Mouse (Mus musculus) forebrain, postnatal 0 days (tissue): Measurements from ENCODE around the gene Serpina10. TPM values are rescaled to one million over a fixed set of nuclear protein-coding genes. Genes with fewer than 3 reads are reported as not detected.
"Not testable (repeated sequence)": the region's sequence is repeated elsewhere in the genome, so short reads cannot be mapped to it uniquely, and the experiment has no call there.

ENCODE experiments used
- ATAC-seq: fragments of 200-750 bp; cut with Nextera tagmentation; 2 replicates; pipeline ENCODE4 v1.8.0; 2017; ENCODE audit warnings: mild to moderate bottlenecking, moderate library complexity
- DNase-seq: peaks from one replicate; pipeline ENCODE4 v3.0.0-alpha.2; 2015
- H3K27ac ChIP-seq: fragments of 300-500 bp; sonication (generic); 2 replicates; pipeline ENCODE4 v1.5.1; 2014; ENCODE audit warnings: low read depth, mild to moderate bottlenecking, antibody characterized with exemption, low read length, moderate library complexity, mixed read lengths
- H3K27me3 ChIP-seq: fragments of 300-500 bp; sonication (generic); 2 replicates; pipeline ENCODE4 v1.6.1; 2014; ENCODE audit warnings: mild to moderate bottlenecking, low read length, mixed read lengths; ENCODE audit not compliant: insufficient read depth
- H3K36me3 ChIP-seq: fragments of 300-500 bp; sonication (generic); 2 replicates; pipeline ENCODE4 v1.6.1; 2014; ENCODE audit warnings: mild to moderate bottlenecking, moderate library complexity; ENCODE audit not compliant: insufficient read depth
- H3K4me1 ChIP-seq: fragments of 300-500 bp; sonication (generic); 2 replicates; pipeline ENCODE4 v1.6.1; 2014; ENCODE audit warnings: antibody characterized with exemption; ENCODE audit not compliant: insufficient read depth
- H3K4me2 ChIP-seq: fragments of 300-500 bp; sonication (generic); 2 replicates; pipeline ENCODE4 v1.6.1; 2014; ENCODE audit warnings: low read depth, mild to moderate bottlenecking, moderate library complexity
- H3K4me3 ChIP-seq: fragments of 300-500 bp; sonication (generic); 2 replicates; pipeline ENCODE4 v1.5.1; 2014; ENCODE audit warnings: low read depth, low read length, mixed read lengths
- H3K9ac ChIP-seq: fragments of 300-500 bp; sonication (generic); 2 replicates; pipeline ENCODE4 v1.6.1; 2014; ENCODE audit warnings: mild to moderate bottlenecking
- H3K9me3 ChIP-seq: fragments of 300-500 bp; sonication (generic); 2 replicates; pipeline ENCODE4 v1.6.1; 2016; ENCODE audit warnings: low read length
- CTCF ChIP-seq: sonication (generic); IDR thresholded peaks from 2 replicates; pipeline ENCODE4 v1.5.1; 2016; ENCODE audit warnings: antibody characterized with exemption, control low read depth, low read depth
- WGBS: fragments of 180-500 bp; shearing (Covaris S2); extraction: QIAGEN DNeasy Blood & Tissue Kit; methylation state at CpG from one replicate; pipeline ENCODE4 v1.1.7; 2014; 5-methylcytosine and 5-hydroxymethylcytosine counted together
- polyA plus RNA-seq: library from polyadenylated mRNA; unstranded; fragments of >200 nt; fragmentation: Nextera tagmentation; extraction: Ambion mirVana; gene quantifications from 2 replicates; pipeline ENCODE4 v1.2.1, GENCODE M21; 2015
- total RNA-seq: library from RNA; depleted of rRNA; stranded (reverse); fragments of >200 nt; gene quantifications from 2 replicates; pipeline ENCODE4 v1.2.3, GENCODE M21; 2014

Serpina10 gene
- total and polyA plus RNA-seq, 2 experiments from 2014 or later, result 0.04 TPM; not detected in 1

DNA sequence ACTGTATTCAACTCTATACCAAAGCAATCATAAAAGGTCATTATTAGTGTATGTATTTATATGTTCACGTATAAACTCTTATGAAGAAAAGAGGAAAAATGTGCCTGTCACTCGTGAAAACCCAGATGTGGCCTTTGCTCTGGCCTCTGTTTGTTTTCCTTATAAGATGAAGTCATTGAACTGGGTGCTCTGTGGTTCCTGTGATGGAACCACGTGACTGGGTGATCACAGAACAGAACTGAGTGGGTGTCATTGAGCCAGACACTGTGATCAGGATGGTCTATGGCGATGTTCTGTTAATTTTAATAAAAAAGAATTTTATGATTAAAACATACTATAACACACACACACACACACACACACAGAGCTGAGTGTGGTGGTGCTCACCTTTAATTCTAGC lies 15.5 kb downstream of the Serpina10 start:
- TF ChIP-seq CTCF, result no peak
- no peak overlapping the region for H3K4me3 ChIP-seq
- H3K4me1 ChIP-seq, result no peaks in the 10 kb centered on the region
- H3K4me2 ChIP-seq, result no peak overlapping the region
- no peak overlapping the region for H3K9ac ChIP-seq
- 77% methylated on average over 4 of the region's 4 CpGs for WGBS
- H3K27ac ChIP-seq, result no peak overlapping the region
- DNase-seq, result no peak
- ATAC-seq, result no peak
- H3K36me3 ChIP-seq, result no peaks in the 10 kb centered on the region
- H3K9me3 ChIP-seq, result no peaks in the 10 kb centered on the region
- H3K27me3 ChIP-seq, result no peaks in the 10 kb centered on the region

DNA sequence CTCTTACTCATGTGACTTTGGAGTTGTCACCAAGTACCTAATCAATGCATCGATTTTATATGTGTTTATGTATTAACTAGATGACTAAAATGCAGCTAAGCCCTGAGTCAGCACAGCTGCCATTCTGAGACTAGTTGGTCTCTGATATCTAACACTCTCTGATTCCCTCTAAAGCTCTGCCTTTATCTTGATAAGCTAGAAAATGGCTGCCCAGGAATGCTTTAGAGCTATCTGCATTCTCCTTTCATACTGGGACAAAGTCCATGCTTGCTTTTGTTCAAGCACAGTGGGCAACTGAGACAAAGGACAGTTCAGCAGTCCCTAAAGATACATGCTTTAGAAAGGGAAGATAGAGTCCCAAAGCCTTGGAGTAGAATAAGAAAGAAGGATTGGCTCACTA lies 16.1 kb downstream of the Serpina10 start:
- H3K27me3 ChIP-seq, result no peaks in the 10 kb centered on the region
- H3K36me3 ChIP-seq, result no peaks in the 10 kb centered on the region; the same call in 1 of the 2 replicates
- DNase-seq, result no peak
- no peak overlapping the region for H3K4me2 ChIP-seq
- no peak overlapping the region for H3K27ac ChIP-seq
- 88% methylated on average over 1 of the region's 1 CpGs for WGBS
- TF ChIP-seq CTCF, result no peak
- H3K9ac ChIP-seq, result no peak overlapping the region
- ATAC-seq, result no peak
- H3K4me3 ChIP-seq, result no peak overlapping the region
- H3K9me3 ChIP-seq, result no peaks in the 10 kb centered on the region
- no peaks in the 10 kb centered on the region for H3K4me1 ChIP-seq

DNA sequence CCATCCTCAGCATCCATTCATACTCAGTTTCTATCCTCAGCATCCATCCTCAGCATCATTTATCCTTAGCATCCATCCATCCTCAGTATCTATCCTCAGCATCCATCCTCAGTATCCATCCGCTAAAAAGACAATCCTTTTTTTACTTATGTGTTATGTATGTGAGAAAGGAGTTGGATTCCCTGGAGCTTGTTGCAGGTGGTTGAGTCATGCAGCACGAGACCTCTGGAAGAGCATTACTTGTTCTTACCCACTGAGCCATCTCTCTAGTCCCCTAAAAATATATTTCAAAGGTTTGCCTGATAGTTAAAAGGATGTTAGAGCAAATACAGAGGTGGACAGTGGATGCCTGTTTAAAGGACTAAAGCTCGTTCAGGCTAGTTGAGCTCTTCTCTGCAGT lies 29.4 kb downstream of the Serpina10 start:
- Histone ChIP-seq H3K4me3 (no peak overlapping the region), H3K27me3 (no peaks in the 10 kb centered on the region), H3K9ac (no peak overlapping the region), H3K4me1 (no peaks in the 10 kb centered on the region), H3K4me2 (no peak overlapping the region), H3K27ac (no peak overlapping the region), H3K36me3 (no peaks in the 10 kb centered on the region), H3K9me3 (no peaks in the 10 kb centered on the region)
- DNase-seq (no peak), ATAC-seq (no peak)
- TF ChIP-seq CTCF, result no peak
- 78% methylated on average over 3 of the region's 3 CpGs for WGBS

DNA sequence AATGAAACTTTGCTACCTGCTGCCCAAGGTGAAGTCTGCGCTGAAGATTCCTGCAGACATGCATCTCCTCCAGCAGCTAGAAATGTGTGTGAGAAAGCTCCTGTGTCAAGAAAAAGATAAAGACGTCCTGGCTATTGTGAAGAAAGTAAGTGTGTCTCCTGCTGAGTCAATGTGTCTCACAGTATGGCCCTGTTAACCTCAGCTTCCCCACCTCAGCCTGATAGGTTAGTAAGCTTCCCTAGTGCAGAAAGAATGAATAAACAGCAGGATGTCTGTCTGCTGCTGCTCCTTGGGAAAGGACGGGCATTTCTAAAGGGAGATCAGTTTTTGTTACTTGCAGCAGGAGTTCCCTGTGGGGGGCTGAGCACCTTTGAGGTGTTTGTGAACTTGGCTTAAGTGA lies 30.9 kb downstream of the Serpina10 start:
- no peaks in the 10 kb centered on the region for H3K27me3 ChIP-seq
- no peak for TF ChIP-seq CTCF
- H3K4me1 ChIP-seq, result no peaks in the 10 kb centered on the region
- no peaks in the 10 kb centered on the region for H3K9me3 ChIP-seq
- no peaks in the 10 kb centered on the region for H3K36me3 ChIP-seq
- H3K4me3 ChIP-seq, result no peak overlapping the region
- 25% methylated on average over 3 of the region's 3 CpGs for WGBS
- no peak overlapping the region for H3K4me2 ChIP-seq
- H3K9ac ChIP-seq, result no peak overlapping the region
- no peak overlapping the region for H3K27ac ChIP-seq
- ATAC-seq (no peak), DNase-seq (no peak)

DNA sequence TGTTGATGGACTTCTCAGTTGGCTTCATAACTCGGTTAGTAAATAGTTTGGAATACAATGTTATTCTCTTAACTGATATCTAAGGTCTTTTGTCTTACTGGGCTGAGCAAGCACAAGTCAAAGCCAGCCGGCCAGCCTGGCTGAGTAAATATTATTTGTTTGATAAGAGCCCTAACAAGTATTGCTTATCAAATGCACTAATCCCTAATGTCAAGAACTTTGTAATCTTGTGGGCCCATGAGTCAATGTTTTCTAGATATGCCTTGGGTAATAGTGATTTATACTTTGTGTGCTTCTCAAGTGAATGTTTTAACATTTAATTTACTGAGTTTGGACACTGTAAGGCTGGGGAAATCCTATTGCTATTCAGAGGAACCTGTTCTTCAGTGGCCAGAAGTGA lies 32.8 kb downstream of the Serpina10 start:
- Histone ChIP-seq H3K4me1 (no peaks in the 10 kb centered on the region), H3K9me3 (no peaks in the 10 kb centered on the region), H3K4me2 (no peak overlapping the region), H3K36me3 (peaks cover under 1% of the 10 kb centered on the region; the same call in 1 of the 2 replicates), H3K9ac (no peak overlapping the region), H3K27me3 (no peaks in the 10 kb centered on the region), H3K4me3 (no peak overlapping the region), H3K27ac (no peak overlapping the region)
- DNase-seq, result no peak
- no peak for ATAC-seq
- no peak for TF ChIP-seq CTCF
- 81% methylated on average over 2 of the region's 2 CpGs for WGBS

DNA sequence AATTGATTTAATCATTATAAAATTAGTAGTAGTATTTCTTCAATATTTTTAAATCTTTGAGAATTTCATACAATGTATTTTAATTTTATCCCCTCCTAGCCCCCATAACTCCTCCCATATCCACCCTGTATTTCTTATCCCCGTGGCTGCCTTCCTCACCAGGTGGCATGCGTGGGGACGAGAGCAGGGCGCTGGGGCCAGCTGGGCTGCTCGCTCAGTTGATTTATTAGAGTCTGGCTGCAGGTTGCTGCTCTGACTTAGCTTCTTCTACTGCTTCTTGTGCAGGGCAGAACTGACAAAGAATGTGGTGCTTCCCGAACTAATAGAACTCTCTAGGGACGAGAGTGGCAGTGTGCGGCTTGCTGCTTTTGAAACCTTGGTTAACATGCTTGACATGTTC lies 47.5 kb downstream of the Serpina10 start:
- TF ChIP-seq CTCF, result no peak
- H3K4me2 ChIP-seq, result no peak overlapping the region
- no peaks in the 10 kb centered on the region for H3K9me3 ChIP-seq
- H3K9ac ChIP-seq, result no peak overlapping the region
- H3K27ac ChIP-seq, result no peak overlapping the region
- no peaks in the 10 kb centered on the region for H3K27me3 ChIP-seq
- H3K36me3 ChIP-seq, result no peaks in the 10 kb centered on the region
- WGBS, result 82% methylated on average over 8 of the region's 8 CpGs
- DNase-seq (no peak), ATAC-seq (no peak)
- H3K4me3 ChIP-seq, result no peak overlapping the region
- no peaks in the 10 kb centered on the region for H3K4me1 ChIP-seq

DNA sequence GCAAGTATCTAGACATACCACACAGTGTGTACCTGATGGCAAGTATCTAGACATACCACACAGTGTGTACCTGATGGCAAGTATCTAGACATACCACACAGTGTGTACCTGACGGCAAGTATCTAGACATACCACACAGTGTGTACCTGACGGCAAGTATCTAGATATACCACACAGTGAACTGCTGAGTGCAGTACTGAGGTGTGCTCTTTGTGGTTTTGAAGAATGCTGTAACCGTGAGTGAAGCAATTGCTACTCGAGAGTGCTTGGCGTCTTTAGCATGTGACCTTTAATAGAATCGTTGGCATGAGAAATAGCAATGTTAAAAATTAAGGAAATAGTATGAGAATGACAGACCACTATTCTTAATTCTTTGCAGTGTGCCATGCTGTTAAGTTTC lies 53.1 kb downstream of the Serpina10 start:
- not testable (repeated sequence) for H3K4me3 ChIP-seq, H3K36me3 ChIP-seq, DNase-seq, H3K27ac ChIP-seq, H3K4me1 ChIP-seq, H3K9me3 ChIP-seq, H3K27me3 ChIP-seq, H3K4me2 ChIP-seq, H3K9ac ChIP-seq, ATAC-seq
- WGBS, result 94% methylated on average over 6 of the region's 6 CpGs

DNA sequence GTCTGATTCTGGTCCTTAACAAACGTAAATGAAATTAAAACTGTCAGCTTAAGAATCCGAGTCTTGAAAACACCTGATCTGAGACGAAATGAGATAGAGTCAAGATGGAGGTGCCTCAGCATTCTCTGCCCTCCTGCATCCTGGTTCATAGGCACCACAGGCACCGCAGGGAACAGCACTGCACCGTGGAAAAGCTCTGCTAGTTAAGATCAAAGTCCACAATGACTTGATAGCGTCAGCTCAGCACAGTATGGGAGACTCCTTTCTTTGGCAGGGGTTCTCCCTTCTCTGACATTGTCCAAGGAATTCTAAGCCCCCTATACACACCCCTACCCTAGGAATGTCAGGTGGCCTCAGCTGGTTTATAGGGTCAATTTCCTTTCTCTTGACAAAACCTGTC lies 61.6 kb downstream of the Serpina10 start:
- H3K36me3 ChIP-seq, result no peaks in the 10 kb centered on the region
- 61% methylated on average over 6 of the region's 6 CpGs for WGBS
- no peak overlapping the region for H3K4me3 ChIP-seq
- no peak overlapping the region for H3K9ac ChIP-seq
- H3K4me2 ChIP-seq, result no peak overlapping the region
- TF ChIP-seq CTCF, result no peak
- no peak for DNase-seq
- H3K27me3 ChIP-seq, result no peaks in the 10 kb centered on the region
- no peak for ATAC-seq
- no peaks in the 10 kb centered on the region for H3K4me1 ChIP-seq
- H3K9me3 ChIP-seq, result no peaks in the 10 kb centered on the region
- no peak overlapping the region for H3K27ac ChIP-seq
